Mouse (Mus musculus) liver, embryonic 15.5 days (tissue): ENCODE results near the gene Nol7. TPM values are rescaled to one million over a fixed set of nuclear protein-coding genes. Genes with fewer than 3 reads are reported as not detected.

Source experiments
- polyA plus RNA-seq: library from polyadenylated mRNA; unstranded; fragments of >200 nt; fragmentation: Nextera tagmentation; extraction: Ambion mirVana; gene quantifications from 2 replicates; pipeline ENCODE4 v1.2.1, GENCODE M21; 2015

Gene Nol7
- polyA plus RNA-seq, 1 experiment from 2014 or later, result 94.2 TPM

Other genes with a start within 250 kb of the Nol7 start
- gene Tbc1d7, start 226.9 kb upstream of the Nol7 start, polyA plus RNA-seq, result 12.3 and 13.7 TPM in 2 replicates
- 0.24 and 0.64 TPM in 2 replicates for gene Gfod1, start 94.2 kb upstream of the Nol7 start, polyA plus RNA-seq
- 5.3 and 5.4 TPM in 2 replicates for gene Sirt5, start 32.9 kb upstream of the Nol7 start, polyA plus RNA-seq
- gene Ranbp9, start 82.9 kb downstream of the Nol7 start, polyA plus RNA-seq, result 2.9 and 3.3 TPM in 2 replicates
- 5.7 and 5.9 TPM in 2 replicates for gene Mcur1, start 161.8 kb downstream of the Nol7 start, polyA plus RNA-seq
- 0.07 TPM in 1 of 2 replicates, not detected in the other for gene Rnf182, start 217.3 kb downstream of the Nol7 start, polyA plus RNA-seq